Mouse (Mus musculus): ENCODE data around the gene Camk2n2. TPM values are rescaled to one million over a fixed set of nuclear protein-coding genes. Genes with fewer than 3 reads are reported as not detected.

Camk2n2 gene
- total RNA-seq, 2 experiments from 2014 or later, result not detected

DNA sequence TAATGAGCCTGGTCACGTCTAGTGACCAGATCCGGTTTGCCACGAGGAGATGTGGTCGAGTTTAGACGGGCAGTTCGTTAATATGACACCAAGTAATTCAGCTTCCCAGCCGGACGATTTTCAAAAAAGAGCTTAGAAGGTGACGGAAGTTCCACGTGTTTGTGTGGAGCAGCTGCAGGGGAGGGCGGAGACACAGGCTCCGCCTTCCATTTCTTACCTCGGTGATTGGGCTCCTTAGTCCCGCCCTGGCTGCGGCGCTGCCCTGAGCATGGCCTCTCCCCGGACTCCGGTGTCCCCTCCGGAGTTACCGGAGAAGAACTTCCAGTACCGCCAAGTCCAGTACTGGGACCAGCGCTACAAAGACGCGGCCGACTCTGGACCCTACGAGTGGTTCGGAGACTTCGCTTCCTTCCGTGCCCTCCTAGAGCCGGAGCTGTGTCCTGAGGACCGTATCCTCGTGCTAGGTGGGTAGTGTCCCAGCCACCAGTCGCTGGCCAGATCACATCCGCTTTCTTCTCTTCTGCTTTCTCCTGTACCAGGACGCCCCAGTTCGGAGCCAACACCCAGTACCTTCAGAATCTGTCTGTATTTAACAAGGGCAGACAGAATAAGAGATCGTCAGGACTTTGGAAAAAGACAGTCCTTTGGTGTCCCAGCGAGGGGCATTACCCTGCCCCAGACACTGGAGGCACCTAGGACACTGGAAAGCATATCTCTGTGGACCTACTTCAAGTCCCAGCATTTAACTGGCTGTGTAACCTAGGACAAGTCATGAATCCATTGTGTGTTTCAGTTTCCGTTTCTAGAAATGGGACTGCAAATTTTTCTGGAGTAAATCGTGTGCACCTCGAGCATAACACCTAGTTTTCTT, 9.5 kb downstream of the Camk2n2 start, which contains the start of the genes Eef1akmt4, Gm49333 and Alg3:
TSS of gene Eef1akmt4 (plus strand) at position 237 of the 871 bp plus-strand sequence.
TSS of gene Gm49333 (plus strand) at position 254 of the 871 bp plus-strand sequence.
TSS of gene Alg3 (minus strand) at position 379 of the 871 bp plus-strand sequence.
- peak; percentile 97 for ATAC-seq (replicated peaks; ENCODE audit: low FRiP score, poor library complexity, severe bottlenecking)

- peak; percentile 64 for ATAC-seq (replicated peaks; ENCODE audit: low FRiP score, poor library complexity, severe bottlenecking)
Measured at GRCm38 (mm10) chr16:20610501-20611356, 10.4 kb downstream of the Camk2n2 start.

- no peak for ATAC-seq (replicated peaks; ENCODE audit: low FRiP score, poor library complexity, severe bottlenecking)
Measured at GRCm38 (mm10) chr16:20604705-20605104, 16.4 kb downstream of the Camk2n2 start.

DNA sequence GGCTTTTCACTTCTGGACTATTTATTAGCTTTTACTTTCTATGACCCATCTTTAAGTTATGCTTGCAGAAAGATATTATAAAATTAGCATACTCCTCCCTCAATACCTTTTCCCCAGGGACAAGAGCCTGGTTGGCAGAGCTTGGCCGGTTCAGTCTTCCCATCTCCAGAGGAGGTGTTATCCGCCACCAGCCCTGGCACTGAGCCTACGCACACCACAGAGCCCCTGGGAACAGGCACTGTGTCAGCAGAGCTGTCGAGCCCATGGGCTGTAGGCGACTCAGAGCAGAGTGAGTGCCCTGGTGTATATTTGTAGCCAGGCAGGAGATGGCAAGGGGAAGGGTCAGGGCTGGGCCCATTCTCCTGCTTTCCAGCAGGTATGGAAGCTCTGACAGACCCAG, 20.6 kb downstream of the Camk2n2 start:
- no peak for ATAC-seq (replicated peaks; ENCODE audit: low FRiP score, poor library complexity, severe bottlenecking)

DNA sequence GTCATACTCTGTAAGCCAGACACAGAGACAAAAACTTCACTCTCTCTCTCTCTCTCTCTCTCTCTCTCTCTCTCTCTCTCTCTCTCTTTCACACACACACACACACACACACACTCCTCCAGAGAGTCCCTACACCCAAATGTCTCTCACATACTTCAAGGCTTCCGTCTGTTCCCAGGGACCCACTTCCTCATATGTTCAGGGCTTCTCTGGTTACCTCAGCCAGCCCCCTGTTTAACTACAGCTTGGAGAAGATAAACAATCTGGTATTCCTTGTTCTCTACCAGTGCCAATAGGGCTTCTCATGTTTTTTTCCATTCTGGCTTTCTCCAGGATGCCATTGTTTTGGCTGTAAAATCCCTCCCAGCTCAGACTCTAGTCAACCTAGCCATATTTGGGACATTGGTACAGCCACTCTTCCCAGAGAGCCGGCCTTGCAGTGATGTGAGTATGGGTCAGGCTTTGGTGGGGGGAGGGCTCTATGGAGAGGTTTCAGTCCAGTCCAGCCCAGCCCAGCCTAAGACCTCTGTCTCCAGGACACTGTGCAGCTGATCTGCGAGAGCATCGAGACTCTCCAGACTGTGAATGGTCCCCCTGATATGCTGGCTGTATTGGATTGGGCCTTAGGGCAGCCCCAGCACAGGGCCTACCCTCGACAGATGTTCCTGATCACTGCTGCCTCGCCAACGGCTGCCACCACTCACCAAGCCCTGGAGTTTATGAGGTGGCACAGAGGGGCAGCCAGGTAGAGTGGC, 24.2 kb downstream of the Camk2n2 start:
- no peak for ATAC-seq (replicated peaks; ENCODE audit: low FRiP score, poor library complexity, severe bottlenecking)

DNA sequence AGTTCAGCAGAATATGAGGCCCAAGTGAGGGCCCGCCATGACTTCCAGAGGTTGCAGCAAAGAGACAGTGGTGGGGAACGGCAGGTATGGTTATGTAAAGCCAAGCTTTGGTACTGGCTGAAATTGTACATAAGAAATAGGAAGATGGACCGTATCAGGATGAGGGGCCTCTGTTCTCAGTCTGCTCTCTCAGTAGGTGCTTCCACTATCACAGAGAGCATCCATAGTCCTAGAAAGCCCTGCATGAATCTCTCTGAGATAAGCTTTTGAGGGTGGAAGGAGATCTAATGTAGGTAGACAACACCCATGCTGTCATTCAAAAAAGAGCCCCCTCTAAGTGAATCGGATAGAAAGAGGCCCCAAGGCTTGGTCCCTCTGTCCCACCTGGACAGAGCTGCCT, 25.4 kb downstream of the Camk2n2 start:
- no peak for ATAC-seq (replicated peaks; ENCODE audit: low FRiP score, poor library complexity, severe bottlenecking)

DNA sequence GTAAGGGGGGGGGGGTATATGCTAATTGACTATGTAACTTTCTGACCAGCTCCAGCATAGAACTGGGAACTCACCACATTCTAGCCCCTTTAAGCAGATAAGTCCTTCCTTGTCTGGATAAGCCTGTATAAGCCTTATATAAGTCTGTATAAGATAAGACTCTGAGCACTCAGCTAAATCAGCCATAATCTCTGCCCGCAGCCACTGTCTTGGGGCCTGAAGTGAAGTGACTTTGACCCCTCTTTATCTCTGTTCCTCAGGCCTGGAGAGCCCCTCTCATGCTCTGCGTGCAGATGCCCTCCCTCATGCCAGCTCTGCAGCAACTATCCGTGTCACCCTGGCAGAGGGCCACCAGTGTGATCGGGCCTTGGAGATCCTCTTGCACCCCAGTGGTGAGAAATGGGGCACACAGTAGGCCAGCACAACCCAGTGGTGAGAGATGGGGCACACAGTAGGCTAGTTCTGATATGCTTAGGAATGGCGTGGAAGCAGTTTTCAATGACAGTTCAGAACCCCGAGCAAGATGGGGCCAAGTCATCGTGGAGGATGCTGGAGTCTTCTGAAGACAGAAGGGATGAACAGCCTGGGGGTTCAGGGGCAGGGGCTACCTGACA, 25.9 kb downstream of the Camk2n2 start:
- ATAC-seq (replicated peaks; ENCODE audit: low FRiP score, poor library complexity, severe bottlenecking), result no peak

DNA sequence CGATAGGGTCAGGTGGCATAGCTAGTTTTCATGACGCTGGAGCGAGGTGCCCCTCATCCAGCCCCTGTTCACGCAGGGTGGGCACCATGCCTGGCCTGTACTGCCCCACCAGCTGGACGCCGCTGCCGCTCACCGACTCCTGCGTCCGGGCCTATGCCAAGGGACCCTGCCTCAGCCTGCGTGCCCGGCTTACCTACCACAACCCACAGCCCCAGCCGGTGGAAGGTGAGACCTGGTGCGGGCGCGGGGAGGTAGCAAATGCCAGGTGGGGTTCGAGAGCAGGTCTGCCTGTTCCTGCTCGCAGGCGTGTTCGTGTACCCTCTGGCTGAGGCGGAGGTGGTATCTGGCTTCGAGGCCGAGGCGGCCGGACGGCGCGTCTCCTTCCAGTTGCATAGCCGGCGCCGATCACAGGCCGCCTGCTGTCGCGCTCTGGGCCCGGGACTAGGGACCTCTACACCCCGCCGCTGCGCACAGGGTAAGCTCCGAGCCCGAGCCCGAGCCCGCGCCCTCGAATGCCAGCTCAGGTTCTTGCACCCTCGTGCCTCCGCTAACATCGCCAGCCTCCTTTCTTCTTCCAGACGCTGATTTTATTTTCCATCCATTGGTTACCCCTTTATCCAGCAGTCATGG, 29.9 kb downstream of the Camk2n2 start:
- no peak for ATAC-seq (replicated peaks; ENCODE audit: low FRiP score, poor library complexity, severe bottlenecking)

GRCm38 (mm10) chr16:20590680-20591038, 30.4 kb downstream of the Camk2n2 start:
- ATAC-seq (replicated peaks; ENCODE audit: low FRiP score, poor library complexity, severe bottlenecking), result no peak

- ATAC-seq (replicated peaks; ENCODE audit: low FRiP score, poor library complexity, severe bottlenecking), result no peak
Measured at GRCm38 (mm10) chr16:20589939-20590679, 31.0 kb downstream of the Camk2n2 start.

DNA sequence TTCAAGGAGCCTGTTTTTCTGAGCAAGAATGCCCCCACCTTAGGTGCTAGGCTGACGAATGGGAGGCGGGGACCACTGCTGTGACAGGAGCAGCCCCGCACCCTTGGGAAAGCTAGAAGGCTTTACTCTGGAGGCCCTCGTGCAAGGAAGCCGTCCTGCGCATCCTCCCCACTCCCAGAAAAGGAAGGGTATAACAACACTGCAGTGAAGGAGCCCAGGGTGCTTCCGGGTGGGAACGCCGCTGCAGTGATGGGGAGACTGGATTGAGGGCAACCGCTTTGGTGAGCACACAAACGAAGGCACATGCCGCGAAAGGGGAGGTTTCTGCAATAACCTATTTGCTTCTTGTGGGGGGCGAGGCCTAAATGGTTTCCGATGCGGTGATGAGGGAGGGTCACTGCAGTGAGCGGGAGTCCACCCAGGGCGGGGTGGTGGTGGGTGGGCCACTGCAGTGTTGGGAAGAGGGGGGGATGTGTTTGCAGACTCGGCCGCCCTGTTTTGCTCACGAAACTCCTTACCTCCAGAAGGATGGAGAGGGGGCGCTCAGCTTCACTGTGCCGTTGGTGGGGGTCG, 31.6 kb downstream of the Camk2n2 start, which contains the start of gene Vwa5b2:
TSS of gene Vwa5b2 (plus strand) at position 106 of the 573 bp plus-strand sequence.
- no peak for ATAC-seq (replicated peaks; ENCODE audit: low FRiP score, poor library complexity, severe bottlenecking)

Other genes starting within 250 kb of the Camk2n2 start
- gene Abcc5, start 194.9 kb downstream of the Camk2n2 start, total RNA-seq (2015; ENCODE audit: low replicate concordance), result 26.0 and 40.4 TPM in 2 replicates
- 29.3 and 34.1 TPM in 2 replicates for gene Abcc5, start 194.9 kb downstream of the Camk2n2 start, total RNA-seq (2017; ENCODE audit: low replicate concordance)
- 33.2 and 54.9 TPM in 2 replicates for gene Eif2b5, start 122.5 kb downstream of the Camk2n2 start, total RNA-seq (2015; ENCODE audit: low replicate concordance)
- gene Eif2b5, start 122.5 kb downstream of the Camk2n2 start, total RNA-seq (2017; ENCODE audit: low replicate concordance), result 11.5 and 18.9 TPM in 2 replicates
- 6.1 and 18.0 TPM in 2 replicates for gene Dvl3, start 104.3 kb downstream of the Camk2n2 start, total RNA-seq (2015; ENCODE audit: low replicate concordance)
- gene Dvl3, start 104.3 kb downstream of the Camk2n2 start, total RNA-seq (2017; ENCODE audit: low replicate concordance), result 1.3 and 3.6 TPM in 2 replicates
- gene Ap2m1, start 85.8 kb downstream of the Camk2n2 start, total RNA-seq (2015; ENCODE audit: low replicate concordance), result 214 and 297 TPM in 2 replicates
- 271 and 285 TPM in 2 replicates for gene Ap2m1, start 85.8 kb downstream of the Camk2n2 start, total RNA-seq (2017; ENCODE audit: low replicate concordance)
- 22.2 and 23.1 TPM in 2 replicates for gene Abcf3, start 72.7 kb downstream of the Camk2n2 start, total RNA-seq (2015; ENCODE audit: low replicate concordance)
- 32.1 and 40.5 TPM in 2 replicates for gene Abcf3, start 72.7 kb downstream of the Camk2n2 start, total RNA-seq (2017; ENCODE audit: low replicate concordance)
- not detected in 2 replicates for gene Vwa5b2, start 31.8 kb downstream of the Camk2n2 start, total RNA-seq (2015; ENCODE audit: low replicate concordance)
- 0.77 TPM in 1 of 2 replicates, not detected in the other for gene Vwa5b2, start 31.8 kb downstream of the Camk2n2 start, total RNA-seq (2017; ENCODE audit: low replicate concordance)
- not detected in 2 replicates for gene Eef1akmt4, start 9.7 kb downstream of the Camk2n2 start, total RNA-seq (2015; ENCODE audit: low replicate concordance)
- gene Eef1akmt4, start 9.7 kb downstream of the Camk2n2 start, total RNA-seq (2017; ENCODE audit: low replicate concordance), result 0.15 TPM in 1 of 2 replicates, not detected in the other
- not detected in 2 replicates for gene Gm49333, start 9.7 kb downstream of the Camk2n2 start, total RNA-seq (2015; ENCODE audit: low replicate concordance)
- not detected in 2 replicates for gene Gm49333, start 9.7 kb downstream of the Camk2n2 start, total RNA-seq (2017; ENCODE audit: low replicate concordance)
- gene Alg3, start 9.6 kb downstream of the Camk2n2 start, total RNA-seq (2015; ENCODE audit: low replicate concordance), result 6.7 and 6.8 TPM in 2 replicates
- gene Alg3, start 9.6 kb downstream of the Camk2n2 start, total RNA-seq (2017; ENCODE audit: low replicate concordance), result 1.2 and 5.5 TPM in 2 replicates
- not detected in 2 replicates for gene Ece2, start 8.5 kb upstream of the Camk2n2 start, total RNA-seq (2015; ENCODE audit: low replicate concordance)
- gene Ece2, start 8.5 kb upstream of the Camk2n2 start, total RNA-seq (2017; ENCODE audit: low replicate concordance), result not detected in 2 replicates
- gene Psmd2, start 30.4 kb upstream of the Camk2n2 start, total RNA-seq (2015; ENCODE audit: low replicate concordance), result 71.7 and 115 TPM in 2 replicates
- 125 and 131 TPM in 2 replicates for gene Psmd2, start 30.4 kb upstream of the Camk2n2 start, total RNA-seq (2017; ENCODE audit: low replicate concordance)
- gene Eif4g1, start 47.0 kb upstream of the Camk2n2 start, total RNA-seq (2015; ENCODE audit: low replicate concordance), result 105 and 116 TPM in 2 replicates
- 109 and 153 TPM in 2 replicates for gene Eif4g1, start 47.0 kb upstream of the Camk2n2 start, total RNA-seq (2017; ENCODE audit: low replicate concordance)
- not detected in 2 replicates for gene Fam131a, start 72.0 kb upstream of the Camk2n2 start, total RNA-seq (2015; ENCODE audit: low replicate concordance)
- gene Fam131a, start 72.0 kb upstream of the Camk2n2 start, total RNA-seq (2017; ENCODE audit: low replicate concordance), result not detected in 2 replicates
- gene Polr2h, start 96.4 kb upstream of the Camk2n2 start, total RNA-seq (2015; ENCODE audit: low replicate concordance), result 2.9 and 10.5 TPM in 2 replicates
- gene Polr2h, start 96.4 kb upstream of the Camk2n2 start, total RNA-seq (2017; ENCODE audit: low replicate concordance), result 5.8 and 11.2 TPM in 2 replicates
- 11.5 and 21.0 TPM in 2 replicates for gene Clcn2, start 96.5 kb upstream of the Camk2n2 start, total RNA-seq (2015; ENCODE audit: low replicate concordance)
- 9.9 and 10.7 TPM in 2 replicates for gene Clcn2, start 96.5 kb upstream of the Camk2n2 start, total RNA-seq (2017; ENCODE audit: low replicate concordance)
- not detected in 2 replicates for gene Chrd, start 111.8 kb upstream of the Camk2n2 start, total RNA-seq (2015; ENCODE audit: low replicate concordance)
- gene Chrd, start 111.8 kb upstream of the Camk2n2 start, total RNA-seq (2017; ENCODE audit: low replicate concordance), result not detected in 2 replicates
- not detected in 2 replicates for gene Thpo, start 113.2 kb upstream of the Camk2n2 start, total RNA-seq (2015; ENCODE audit: low replicate concordance)
- gene Thpo, start 113.2 kb upstream of the Camk2n2 start, total RNA-seq (2017; ENCODE audit: low replicate concordance), result not detected in 2 replicates

Measured in erythroid progenitor cell, adult 5-6 weeks (primary cell).